Mouse (Mus musculus): ENCODE data around the gene Folr1. TPM values are rescaled to one million over a fixed set of nuclear protein-coding genes. Genes with fewer than 3 reads are reported as not detected.

Gene Folr1
- polyA plus RNA-seq, 1 experiment from 2014 or later, result 30.4 TPM

- ATAC-seq (ENCODE audit: low FRiP score, low TSS enrichment), result no peak
- no peaks in the 10 kb centered on the region for H3K27me3 ChIP-seq (ENCODE audit: control insufficient read depth, insufficient read depth, low read length)
- H3K27ac ChIP-seq (ENCODE audit: low read depth, low read length), result no peak overlapping the region
- no peaks in the 10 kb centered on the region for H3K9me3 ChIP-seq (ENCODE audit: control insufficient read depth, low read length)
- peaks cover 10% of the 10 kb centered on the region; the same call in 1 of the 2 replicates for H3K4me1 ChIP-seq (ENCODE audit: control insufficient read depth, insufficient read depth, low read length)
- no peak overlapping the region for H3K9ac ChIP-seq (ENCODE audit: low read depth, low read length)
- H3K36me3 ChIP-seq (ENCODE audit: control insufficient read depth, insufficient read depth, low read length), result peaks cover 78% of the 10 kb centered on the region
- no peak overlapping the region for H3K4me2 ChIP-seq (replicated peaks; ENCODE audit: low read depth, low read length)
- no peak overlapping the region for H3K4me3 ChIP-seq (ENCODE audit: low read length)
- 94% methylated on average over 8 of the region's 8 CpGs for WGBS
Observed at GRCm38 (mm10) chr7:101831437-101831836, 39.2 kb downstream of the Folr1 start.

GRCm38 (mm10) chr7:101830373-101830772 lies 40.2 kb downstream of the Folr1 start:
- no peaks in the 10 kb centered on the region for H3K9me3 ChIP-seq (ENCODE audit: control insufficient read depth, low read length)
- peaks cover 9% of the 10 kb centered on the region; the same call in 1 of the 2 replicates for H3K4me1 ChIP-seq (ENCODE audit: control insufficient read depth, insufficient read depth, low read length)
- H3K27me3 ChIP-seq (ENCODE audit: control insufficient read depth, insufficient read depth, low read length), result no peaks in the 10 kb centered on the region
- ATAC-seq (ENCODE audit: low FRiP score, low TSS enrichment), result no peak
- H3K4me3 ChIP-seq (ENCODE audit: low read length), result no peak overlapping the region
- peaks cover 89% of the 10 kb centered on the region for H3K36me3 ChIP-seq (ENCODE audit: control insufficient read depth, insufficient read depth, low read length)
- no peak overlapping the region for H3K9ac ChIP-seq (ENCODE audit: low read depth, low read length)
- H3K4me2 ChIP-seq (replicated peaks; ENCODE audit: low read depth, low read length), result no peak overlapping the region
- 95% methylated on average over 3 of the region's 3 CpGs for WGBS
- H3K27ac ChIP-seq (ENCODE audit: low read depth, low read length), result no peak overlapping the region

DNA sequence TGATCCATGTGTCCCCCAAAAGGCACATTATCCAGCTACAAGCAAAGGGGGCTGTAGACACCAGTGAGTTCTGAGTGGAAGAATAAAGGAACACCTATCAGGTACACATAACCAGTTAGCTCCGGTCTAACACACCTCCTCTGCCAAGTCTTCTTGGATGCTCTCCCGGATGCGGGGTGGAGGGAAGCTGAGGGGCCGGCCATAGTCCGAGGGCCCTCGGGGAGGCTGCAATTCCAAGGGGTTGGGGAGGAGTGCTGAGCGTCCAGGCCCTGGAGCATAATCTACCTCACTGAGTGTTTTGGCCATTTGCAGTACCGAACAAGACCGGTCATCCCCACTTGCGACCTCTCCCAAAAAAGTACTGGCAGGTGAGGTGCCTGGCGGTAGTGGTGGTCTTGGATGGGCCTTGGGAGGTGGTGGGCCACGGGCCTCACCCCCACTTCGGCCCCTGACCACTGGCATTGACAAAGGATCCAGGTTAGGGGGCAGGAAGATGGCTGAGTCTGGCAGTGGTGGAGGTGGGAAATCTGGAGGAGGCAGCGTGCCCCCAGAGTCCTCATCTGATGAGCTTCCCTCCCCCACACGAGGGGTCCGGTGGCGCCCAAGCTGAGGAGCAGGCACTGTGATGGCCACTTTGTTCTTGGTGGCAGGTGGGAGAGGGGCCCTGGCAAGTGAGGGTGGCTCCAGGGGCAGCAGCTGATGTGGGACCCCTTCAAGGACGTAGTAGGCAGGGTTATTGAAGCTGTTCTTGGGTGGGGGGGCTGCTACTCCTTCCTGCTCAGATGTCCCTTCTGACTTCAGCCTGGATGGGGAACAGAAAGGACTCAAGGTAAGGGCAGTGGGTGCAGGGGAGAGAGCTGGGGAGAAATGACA lies 46.6 kb downstream of the Folr1 start:
- Histone ChIP-seq H3K4me2 (replicated peaks; ENCODE audit: low read depth, low read length) (no peak overlapping the region), H3K4me3 (ENCODE audit: low read length) (no peak overlapping the region), H3K27me3 (ENCODE audit: control insufficient read depth, insufficient read depth, low read length) (peaks cover 35% of the 10 kb centered on the region), H3K4me1 (ENCODE audit: control insufficient read depth, insufficient read depth, low read length) (peaks cover 26% of the 10 kb centered on the region), H3K27ac (ENCODE audit: low read depth, low read length) (no peak overlapping the region), H3K9me3 (ENCODE audit: control insufficient read depth, low read length) (no peaks in the 10 kb centered on the region), H3K36me3 (ENCODE audit: control insufficient read depth, insufficient read depth, low read length) (peaks cover 62% of the 10 kb centered on the region), H3K9ac (ENCODE audit: low read depth, low read length) (no peak overlapping the region)
- no peak for ATAC-seq (ENCODE audit: low FRiP score, low TSS enrichment)
- WGBS, result 80% methylated on average over 18 of the region's 18 CpGs

DNA sequence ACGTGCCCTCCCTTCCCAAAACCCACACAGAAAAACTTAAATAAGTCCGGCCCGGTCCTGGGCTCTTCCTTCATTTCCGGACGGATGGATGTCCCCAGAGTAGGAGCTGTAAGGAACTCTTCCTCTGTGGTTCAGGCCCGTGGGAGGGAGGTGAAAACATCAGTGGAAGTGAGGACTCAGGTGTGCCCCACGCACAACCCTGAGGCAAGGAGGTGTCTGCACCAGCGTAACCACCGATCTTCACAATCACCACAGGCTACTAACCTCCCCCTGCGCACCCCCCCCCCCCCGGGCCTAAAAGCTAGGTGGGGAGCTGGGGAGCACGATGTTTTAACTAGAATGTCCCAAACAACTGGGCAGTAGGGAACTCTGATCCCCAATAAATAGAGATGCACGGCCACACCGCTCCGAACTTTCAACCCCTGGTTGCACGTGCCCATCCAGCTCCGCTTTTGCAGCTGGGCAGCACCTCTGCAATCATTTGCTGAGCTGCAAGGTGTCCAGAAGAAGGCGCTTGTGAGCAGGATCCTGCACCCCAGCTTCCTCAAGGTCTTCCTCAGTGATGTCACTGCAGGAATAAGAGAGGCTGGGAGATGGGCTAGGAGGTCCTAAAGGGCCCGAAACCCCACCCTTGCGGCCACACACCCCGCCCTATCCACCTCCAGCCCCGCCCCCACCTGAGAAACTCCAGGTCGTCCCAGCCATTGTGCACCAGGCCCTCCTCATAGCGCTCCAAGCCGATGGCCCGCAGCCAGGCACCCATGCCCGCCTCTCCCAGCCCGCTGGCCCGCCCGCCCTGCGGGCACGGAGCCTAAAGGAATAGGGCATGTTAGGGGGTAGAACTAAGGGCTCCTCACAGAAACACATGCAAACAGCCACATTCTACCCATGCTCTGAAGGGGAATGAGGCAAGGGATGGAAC lies 47.5 kb downstream of the Folr1 start:
- Histone ChIP-seq H3K27me3 (ENCODE audit: control insufficient read depth, insufficient read depth, low read length) (peaks cover 44% of the 10 kb centered on the region), H3K4me2 (replicated peaks; ENCODE audit: low read depth, low read length) (peak overlapping the region; percentile 89; the same call in 1 of the 2 replicates), H3K9me3 (ENCODE audit: control insufficient read depth, low read length) (no peaks in the 10 kb centered on the region), H3K27ac (ENCODE audit: low read depth, low read length) (no peak overlapping the region), H3K9ac (ENCODE audit: low read depth, low read length) (no peak overlapping the region), H3K4me1 (ENCODE audit: control insufficient read depth, insufficient read depth, low read length) (peaks cover 28% of the 10 kb centered on the region), H3K36me3 (ENCODE audit: control insufficient read depth, insufficient read depth, low read length) (peaks cover 53% of the 10 kb centered on the region), H3K4me3 (ENCODE audit: low read length) (no peak overlapping the region)
- ATAC-seq (ENCODE audit: low FRiP score, low TSS enrichment), result peak; percentile 7; the same call in 1 of the 2 replicates
- 25% methylated on average over 32 of the region's 32 CpGs for WGBS

- peaks cover 40% of the 10 kb centered on the region for H3K36me3 ChIP-seq (ENCODE audit: control insufficient read depth, insufficient read depth, low read length)
- peak; percentile 84 for ATAC-seq (ENCODE audit: low FRiP score, low TSS enrichment)
- H3K4me3 ChIP-seq (ENCODE audit: low read length), result peak overlapping the region; percentile 43
- peak overlapping the region; percentile 74 for H3K27ac ChIP-seq (ENCODE audit: low read depth, low read length)
- H3K4me2 ChIP-seq (replicated peaks; ENCODE audit: low read depth, low read length), result peak overlapping the region; percentile 89
- H3K9me3 ChIP-seq (ENCODE audit: control insufficient read depth, low read length), result no peaks in the 10 kb centered on the region
- H3K4me1 ChIP-seq (ENCODE audit: control insufficient read depth, insufficient read depth, low read length), result peaks cover 32% of the 10 kb centered on the region
- H3K27me3 ChIP-seq (ENCODE audit: control insufficient read depth, insufficient read depth, low read length), result peaks cover 56% of the 10 kb centered on the region
- under 1% methylated on average over 68 of the region's 71 CpGs for WGBS
- H3K9ac ChIP-seq (ENCODE audit: low read depth, low read length), result peak overlapping the region; percentile 74
Observed at GRCm38 (mm10) chr7:101821571-101822501, 48.8 kb downstream of the Folr1 start.

DNA sequence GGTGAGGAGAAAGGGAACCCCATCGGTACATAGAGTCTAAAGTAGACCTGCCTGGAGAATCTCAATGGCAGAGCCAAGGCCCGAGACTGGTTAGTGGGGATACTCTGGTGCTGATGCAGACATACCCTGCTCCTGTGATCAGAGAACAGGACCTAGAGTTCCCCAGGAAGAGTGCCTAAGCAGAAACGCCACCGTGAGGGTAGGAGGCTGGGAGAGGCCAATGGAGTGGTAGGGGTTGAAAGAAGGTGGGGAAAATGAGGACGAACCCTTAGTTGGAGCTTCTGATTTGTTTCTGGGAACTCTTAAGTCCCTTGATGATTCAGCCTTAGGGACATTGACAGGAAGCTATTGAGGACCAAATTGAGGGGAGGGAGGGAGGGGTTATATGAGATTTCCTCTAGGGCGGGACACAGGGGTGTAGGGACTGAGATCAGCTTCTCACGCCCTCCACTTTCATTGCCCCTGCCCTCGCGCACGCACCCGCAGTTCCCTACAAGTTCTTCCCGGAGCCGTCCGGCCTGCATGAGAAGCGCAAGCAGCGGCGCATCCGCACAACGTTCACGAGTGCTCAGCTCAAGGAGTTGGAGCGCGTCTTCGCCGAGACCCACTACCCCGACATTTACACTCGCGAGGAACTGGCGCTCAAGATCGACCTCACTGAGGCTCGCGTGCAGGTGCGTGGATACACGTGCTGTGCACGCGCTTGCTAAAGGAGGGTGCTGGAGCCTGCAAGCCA lies 50.1 kb downstream of the Folr1 start:
- H3K4me1 ChIP-seq (ENCODE audit: control insufficient read depth, insufficient read depth, low read length), result peaks cover 32% of the 10 kb centered on the region
- H3K36me3 ChIP-seq (ENCODE audit: control insufficient read depth, insufficient read depth, low read length), result peaks cover 26% of the 10 kb centered on the region
- no peak for ATAC-seq (ENCODE audit: low FRiP score, low TSS enrichment)
- no peaks in the 10 kb centered on the region for H3K9me3 ChIP-seq (ENCODE audit: control insufficient read depth, low read length)
- H3K9ac ChIP-seq (ENCODE audit: low read depth, low read length), result peak overlapping the region; percentile 29; the same call in 1 of the 2 replicates
- peak overlapping the region; percentile 43 for H3K4me3 ChIP-seq (ENCODE audit: low read length)
- WGBS, result 2% methylated on average over 35 of the region's 35 CpGs
- H3K4me2 ChIP-seq (replicated peaks; ENCODE audit: low read depth, low read length), result peak overlapping the region; percentile 89
- no peak overlapping the region for H3K27ac ChIP-seq (ENCODE audit: low read depth, low read length)
- peaks cover 66% of the 10 kb centered on the region for H3K27me3 ChIP-seq (ENCODE audit: control insufficient read depth, insufficient read depth, low read length)

DNA sequence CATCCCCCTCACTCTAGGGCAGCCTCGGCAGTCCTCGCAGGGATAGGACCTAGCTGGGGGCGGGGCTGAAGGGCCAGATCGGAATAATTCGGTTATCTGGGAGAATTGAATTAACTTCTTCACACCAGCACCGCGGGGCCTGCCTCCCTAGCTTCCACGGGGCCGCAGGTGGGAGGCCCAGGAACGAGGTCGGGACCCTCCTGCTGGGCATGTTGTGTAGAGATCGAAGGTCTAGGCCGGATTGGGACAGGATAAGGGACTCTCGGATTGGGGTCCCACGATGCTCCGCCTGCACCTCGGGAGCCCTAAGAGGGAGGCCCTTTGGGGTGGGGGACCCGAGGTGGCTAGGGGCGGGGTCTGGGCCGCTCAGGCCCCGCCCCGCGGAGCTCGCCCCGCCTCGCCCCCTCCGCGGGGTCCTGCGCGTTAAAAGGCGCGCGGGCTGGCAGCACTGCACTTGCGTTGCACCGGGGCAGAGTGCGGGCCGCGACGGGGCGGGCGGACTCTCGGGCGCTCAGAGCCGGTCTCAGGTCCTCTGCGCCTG lies 52.7 kb downstream of the Folr1 start, which contains the start of gene Phox2a:
Gene Phox2a (plus strand): TSS at position 453 of the 541 bp plus-strand sequence.
- Histone ChIP-seq H3K4me1 (ENCODE audit: control insufficient read depth, insufficient read depth, low read length) (peaks cover 24% of the 10 kb centered on the region), H3K27me3 (ENCODE audit: control insufficient read depth, insufficient read depth, low read length) (peaks cover 66% of the 10 kb centered on the region), H3K4me2 (replicated peaks; ENCODE audit: low read depth, low read length) (peak within 1 kb of the TSS; percentile 51), H3K9me3 (ENCODE audit: control insufficient read depth, low read length) (no peaks in the 10 kb centered on the region), H3K9ac (ENCODE audit: low read depth, low read length) (peak within 1 kb of the TSS; percentile 32; the same call in 1 of the 2 replicates), H3K27ac (ENCODE audit: low read depth, low read length) (no peak within 1 kb of the TSS), H3K36me3 (ENCODE audit: control insufficient read depth, insufficient read depth, low read length) (peaks cover 2% of the 10 kb centered on the region; the same call in 1 of the 2 replicates), H3K4me3 (ENCODE audit: low read length) (peak within 1 kb of the TSS; percentile 37)
- WGBS, result under 1% methylated on average over 42 of the region's 45 CpGs
- peak; percentile 3; the same call in 1 of the 2 replicates for ATAC-seq (ENCODE audit: low FRiP score, low TSS enrichment)

All from kidney, embryonic 14.5 days (tissue).